Mouse (Mus musculus): ENCODE results near the gene Macrod2. TPM values are rescaled to one million over a fixed set of nuclear protein-coding genes. Genes with fewer than 3 reads are reported as not detected.

The Macrod2 gene
- total and polyA plus RNA-seq, 2 experiments: 2.0 to 3.3 TPM

DNA sequence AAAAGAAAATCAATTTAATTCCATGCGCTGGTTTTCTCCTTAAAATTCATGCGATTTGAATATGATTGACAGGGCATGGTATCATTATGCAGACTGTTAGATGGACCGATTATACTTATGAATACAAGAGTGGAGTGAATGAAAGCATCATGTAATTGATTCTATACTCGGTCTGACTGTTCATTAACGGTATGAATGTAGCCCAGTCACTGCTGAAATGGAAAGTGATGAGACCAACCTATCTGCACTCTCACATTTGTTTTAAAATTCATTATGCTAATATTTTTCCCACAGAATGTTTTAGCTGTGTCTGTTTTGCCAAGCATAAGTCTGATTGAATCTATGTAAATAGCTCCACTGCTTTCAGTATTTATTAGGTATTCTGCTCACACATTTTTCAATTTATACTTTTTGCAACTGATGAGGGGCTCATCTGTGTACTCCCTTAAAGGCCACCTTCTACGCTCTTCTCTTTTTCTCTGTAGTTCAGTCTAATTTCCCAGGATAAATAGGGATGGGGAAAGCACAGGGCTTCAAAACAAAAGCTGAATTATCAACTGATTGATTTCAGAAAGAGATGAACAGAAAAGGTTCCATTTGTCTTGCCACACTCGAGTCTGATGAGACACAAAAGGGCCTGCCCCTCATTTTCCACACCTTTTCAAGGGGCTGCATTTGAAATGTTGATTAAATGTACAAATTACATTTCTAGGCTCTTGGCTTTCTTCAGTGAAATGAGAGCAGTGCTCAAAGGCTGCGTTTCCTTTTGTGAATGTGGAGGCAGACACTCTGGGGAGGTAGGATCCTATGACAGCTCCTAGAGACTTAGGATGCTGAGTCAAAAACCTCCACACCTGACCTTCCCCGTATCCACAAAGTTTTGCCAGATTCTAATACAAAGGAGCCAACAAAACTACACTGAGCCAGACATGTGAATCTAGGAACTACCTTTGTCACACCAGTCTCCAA is 1113.1 kb downstream of the Macrod2 start:
- Histone ChIP-seq H3K27ac (replicated peaks; ENCODE audit: insufficient read depth, low read depth, low read length) (no peak overlapping the region), H3K9ac (ENCODE audit: low read depth, low read length) (no peak overlapping the region), H3K4me1 (ENCODE audit: control insufficient read depth, insufficient read depth, low read length) (no peaks in the 10 kb centered on the region), H3K36me3 (ENCODE audit: control insufficient read depth, insufficient read depth, low read length) (no peaks in the 10 kb centered on the region), H3K4me3 (ENCODE audit: insufficient read depth, low read depth, low read length) (no peak overlapping the region), H3K27me3 (ENCODE audit: control insufficient read depth, insufficient read depth, low read length) (no peaks in the 10 kb centered on the region), H3K79me2 (ENCODE audit: control insufficient read depth, insufficient read depth, low read length) (no peaks in the 10 kb centered on the region)
- no peak for DNase-seq (ENCODE audit: extremely low read depth, low read depth, low spot score)
- 73% methylated on average over 9 of the region's 9 CpGs for WGBS
- TF ChIP-seq POLR2A (IDR thresholded peaks at IDR 0.05; ENCODE audit: extremely low read depth, insufficient read depth, low read length) (no peak), CTCF (IDR thresholded peaks at IDR 0.05; ENCODE audit: low read depth, low read length) (no peak)

DNA sequence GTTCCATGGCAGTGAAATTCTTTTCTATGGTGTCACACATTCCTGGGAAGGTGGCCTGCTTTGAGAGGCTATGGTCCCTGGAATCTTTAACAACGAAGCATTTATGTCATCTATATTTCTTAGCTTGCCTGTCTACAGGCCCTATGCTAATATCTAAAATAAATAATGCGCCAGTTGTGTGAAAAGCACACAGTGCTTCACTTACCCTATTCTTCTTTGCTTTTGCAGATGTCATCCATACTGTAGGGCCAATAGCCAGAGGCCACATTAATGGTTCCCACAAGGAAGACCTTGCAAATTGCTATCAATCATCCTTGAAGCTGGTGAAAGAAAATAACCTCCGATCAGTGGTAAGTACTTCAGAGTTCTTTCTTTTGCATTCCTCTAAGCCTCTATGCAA is 1119.9 kb downstream of the Macrod2 start:
- 76% methylated on average over 3 of the region's 3 CpGs for WGBS

DNA sequence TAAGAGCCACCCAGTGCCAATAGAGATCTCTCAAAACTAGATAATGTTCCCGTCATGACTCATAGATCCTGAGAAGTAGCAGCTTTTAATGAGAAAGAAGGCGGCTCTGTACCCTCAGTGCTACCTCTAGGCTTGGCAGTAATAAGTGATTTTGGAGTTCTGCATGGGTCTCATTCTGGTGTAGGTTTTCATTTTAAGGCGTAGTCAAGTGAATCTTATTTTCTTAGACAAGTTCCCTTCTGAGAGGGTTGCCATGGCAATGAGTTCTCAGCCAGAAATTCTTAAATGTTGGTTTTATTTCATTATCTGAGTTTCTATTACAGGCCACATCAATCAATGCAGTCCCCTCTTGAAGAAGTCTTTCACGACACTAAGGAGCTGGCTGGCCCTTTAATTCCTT is 1127.0 kb downstream of the Macrod2 start:
- Histone ChIP-seq H3K4me3 (ENCODE audit: insufficient read depth, low read depth, low read length) (no peak overlapping the region), H3K27me3 (ENCODE audit: control insufficient read depth, insufficient read depth, low read length) (no peaks in the 10 kb centered on the region), H3K27ac (replicated peaks; ENCODE audit: insufficient read depth, low read depth, low read length) (no peak overlapping the region), H3K4me1 (ENCODE audit: control insufficient read depth, insufficient read depth, low read length) (no peaks in the 10 kb centered on the region), H3K9ac (ENCODE audit: low read depth, low read length) (no peak overlapping the region), H3K36me3 (ENCODE audit: control insufficient read depth, insufficient read depth, low read length) (no peaks in the 10 kb centered on the region), H3K79me2 (ENCODE audit: control insufficient read depth, insufficient read depth, low read length) (no peaks in the 10 kb centered on the region)
- 84% methylated on average over 4 of the region's 4 CpGs for WGBS
- TF ChIP-seq CTCF (IDR thresholded peaks at IDR 0.05; ENCODE audit: low read depth, low read length): no peak
- no peak for TF ChIP-seq POLR2A (IDR thresholded peaks at IDR 0.05; ENCODE audit: extremely low read depth, insufficient read depth, low read length)
- no peak for DNase-seq (ENCODE audit: extremely low read depth, low read depth, low spot score)

More for the DNA sequence above, 1119.9 kb downstream of the Macrod2 start:
- DNase-seq (ENCODE audit: extremely low read depth, low read depth, low spot score): no peak
- Histone ChIP-seq H3K79me2 (ENCODE audit: control insufficient read depth, insufficient read depth, low read length) (no peaks in the 10 kb centered on the region), H3K36me3 (ENCODE audit: control insufficient read depth, insufficient read depth, low read length) (no peaks in the 10 kb centered on the region), H3K27me3 (ENCODE audit: control insufficient read depth, insufficient read depth, low read length) (no peaks in the 10 kb centered on the region), H3K4me1 (ENCODE audit: control insufficient read depth, insufficient read depth, low read length) (no peaks in the 10 kb centered on the region), H3K4me3 (ENCODE audit: insufficient read depth, low read depth, low read length) (no peak overlapping the region), H3K27ac (replicated peaks; ENCODE audit: insufficient read depth, low read depth, low read length) (no peak overlapping the region), H3K9ac (ENCODE audit: low read depth, low read length) (no peak overlapping the region)
- TF ChIP-seq CTCF (IDR thresholded peaks at IDR 0.05; ENCODE audit: low read depth, low read length) (no peak), POLR2A (IDR thresholded peaks at IDR 0.05; ENCODE audit: extremely low read depth, insufficient read depth, low read length) (no peak)

DNA sequence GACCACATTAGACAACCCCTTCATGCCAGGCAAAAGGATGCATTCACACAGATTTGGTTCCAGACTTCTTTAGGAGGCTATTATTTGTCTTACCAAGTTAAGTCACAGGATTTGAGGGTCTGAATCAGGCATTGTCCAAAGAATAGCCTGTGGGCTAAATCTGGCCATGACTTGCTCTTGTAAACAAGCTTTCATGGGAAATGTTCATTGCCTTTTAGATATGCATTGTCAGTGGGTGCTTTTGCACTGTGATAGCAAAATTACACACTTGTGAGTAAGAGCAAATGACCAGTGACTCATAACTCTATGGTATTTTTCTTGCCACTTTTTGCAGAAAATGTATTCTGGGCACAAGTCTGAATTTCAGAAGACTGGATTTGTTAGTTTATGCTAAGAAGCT is 1150.8 kb downstream of the Macrod2 start:
- Histone ChIP-seq H3K4me3 (ENCODE audit: insufficient read depth, low read depth, low read length) (no peak overlapping the region), H3K27me3 (ENCODE audit: control insufficient read depth, insufficient read depth, low read length) (no peaks in the 10 kb centered on the region), H3K36me3 (ENCODE audit: control insufficient read depth, insufficient read depth, low read length) (no peaks in the 10 kb centered on the region), H3K27ac (replicated peaks; ENCODE audit: insufficient read depth, low read depth, low read length) (no peak overlapping the region), H3K79me2 (ENCODE audit: control insufficient read depth, insufficient read depth, low read length) (no peaks in the 10 kb centered on the region), H3K4me1 (ENCODE audit: control insufficient read depth, insufficient read depth, low read length) (no peaks in the 10 kb centered on the region), H3K9ac (ENCODE audit: low read depth, low read length) (no peak overlapping the region)
- no peak for TF ChIP-seq CTCF (IDR thresholded peaks at IDR 0.05; ENCODE audit: low read depth, low read length)
- TF ChIP-seq POLR2A (IDR thresholded peaks at IDR 0.05; ENCODE audit: extremely low read depth, insufficient read depth, low read length): no peak
- no peak for DNase-seq (ENCODE audit: extremely low read depth, low read depth, low spot score)

DNA sequence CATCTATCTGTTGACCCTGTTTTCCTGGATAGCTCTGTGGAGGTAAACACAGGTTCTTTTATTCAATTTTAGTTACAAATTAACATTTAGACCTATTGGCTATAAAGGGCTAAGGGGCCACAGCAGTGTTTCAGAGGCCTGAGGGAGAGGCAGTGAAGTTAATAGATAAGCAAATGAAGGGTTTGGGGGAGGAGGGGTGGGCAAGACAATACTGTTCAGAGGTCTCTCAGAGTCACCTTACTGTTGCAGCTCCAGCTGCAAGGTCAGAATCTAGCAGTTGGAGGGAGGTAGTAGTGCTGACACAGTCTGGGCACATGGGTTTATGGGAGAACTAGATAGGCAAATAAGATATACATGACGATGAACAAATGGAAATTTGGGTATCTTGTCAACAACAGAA is 1156.6 kb downstream of the Macrod2 start:
- Histone ChIP-seq H3K27me3 (ENCODE audit: control insufficient read depth, insufficient read depth, low read length) (no peaks in the 10 kb centered on the region), H3K27ac (replicated peaks; ENCODE audit: insufficient read depth, low read depth, low read length) (no peak overlapping the region), H3K79me2 (ENCODE audit: control insufficient read depth, insufficient read depth, low read length) (no peaks in the 10 kb centered on the region), H3K9ac (ENCODE audit: low read depth, low read length) (no peak overlapping the region), H3K4me3 (ENCODE audit: insufficient read depth, low read depth, low read length) (no peak overlapping the region), H3K36me3 (ENCODE audit: control insufficient read depth, insufficient read depth, low read length) (no peaks in the 10 kb centered on the region), H3K4me1 (ENCODE audit: control insufficient read depth, insufficient read depth, low read length) (no peaks in the 10 kb centered on the region)
- no peak for DNase-seq (ENCODE audit: extremely low read depth, low read depth, low spot score)
- TF ChIP-seq CTCF (IDR thresholded peaks at IDR 0.05; ENCODE audit: low read depth, low read length) (no peak), POLR2A (IDR thresholded peaks at IDR 0.05; ENCODE audit: extremely low read depth, insufficient read depth, low read length) (no peak)
- WGBS: 47% methylated on average over 1 of the region's 1 CpGs

DNA sequence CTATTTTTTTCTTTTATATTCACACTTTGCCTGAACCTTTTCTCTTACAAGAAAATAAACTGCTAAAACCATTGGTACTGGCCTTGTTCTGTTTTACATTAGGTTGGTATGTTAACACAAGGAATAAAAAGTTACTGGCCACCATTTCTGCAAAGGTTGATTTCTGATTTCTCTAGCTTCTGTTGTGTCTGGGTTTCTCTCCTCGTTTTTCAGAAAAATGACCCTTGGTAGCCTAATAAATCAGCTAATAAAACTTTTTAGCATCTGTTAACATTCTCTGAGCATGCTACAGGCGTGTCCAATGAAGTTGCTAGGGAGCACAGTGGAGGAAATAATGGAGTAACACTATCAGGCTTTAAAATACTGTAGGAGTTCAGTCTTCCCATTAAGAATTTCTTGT is 1161.6 kb downstream of the Macrod2 start:
- no peaks in the 10 kb centered on the region for H3K79me2 ChIP-seq (ENCODE audit: control insufficient read depth, insufficient read depth, low read length)
- WGBS: 64% methylated on average over 2 of the region's 2 CpGs

More for the DNA sequence above, 1161.6 kb downstream of the Macrod2 start:
- H3K4me3 ChIP-seq (ENCODE audit: insufficient read depth, low read depth, low read length): no peak overlapping the region
- no peak for TF ChIP-seq POLR2A (IDR thresholded peaks at IDR 0.05; ENCODE audit: extremely low read depth, insufficient read depth, low read length)
- no peak for TF ChIP-seq CTCF (IDR thresholded peaks at IDR 0.05; ENCODE audit: low read depth, low read length)
- no peaks in the 10 kb centered on the region for H3K4me1 ChIP-seq (ENCODE audit: control insufficient read depth, insufficient read depth, low read length)
- DNase-seq (ENCODE audit: extremely low read depth, low read depth, low spot score): no peak
- H3K9ac ChIP-seq (ENCODE audit: low read depth, low read length): no peak overlapping the region
- H3K27ac ChIP-seq (replicated peaks; ENCODE audit: insufficient read depth, low read depth, low read length): no peak overlapping the region
- H3K36me3 ChIP-seq (ENCODE audit: control insufficient read depth, insufficient read depth, low read length): no peaks in the 10 kb centered on the region
- H3K27me3 ChIP-seq (ENCODE audit: control insufficient read depth, insufficient read depth, low read length): no peaks in the 10 kb centered on the region
